9 mouse cellular contexts compared by ENCODE assay signal in the genomic region with DNA sequence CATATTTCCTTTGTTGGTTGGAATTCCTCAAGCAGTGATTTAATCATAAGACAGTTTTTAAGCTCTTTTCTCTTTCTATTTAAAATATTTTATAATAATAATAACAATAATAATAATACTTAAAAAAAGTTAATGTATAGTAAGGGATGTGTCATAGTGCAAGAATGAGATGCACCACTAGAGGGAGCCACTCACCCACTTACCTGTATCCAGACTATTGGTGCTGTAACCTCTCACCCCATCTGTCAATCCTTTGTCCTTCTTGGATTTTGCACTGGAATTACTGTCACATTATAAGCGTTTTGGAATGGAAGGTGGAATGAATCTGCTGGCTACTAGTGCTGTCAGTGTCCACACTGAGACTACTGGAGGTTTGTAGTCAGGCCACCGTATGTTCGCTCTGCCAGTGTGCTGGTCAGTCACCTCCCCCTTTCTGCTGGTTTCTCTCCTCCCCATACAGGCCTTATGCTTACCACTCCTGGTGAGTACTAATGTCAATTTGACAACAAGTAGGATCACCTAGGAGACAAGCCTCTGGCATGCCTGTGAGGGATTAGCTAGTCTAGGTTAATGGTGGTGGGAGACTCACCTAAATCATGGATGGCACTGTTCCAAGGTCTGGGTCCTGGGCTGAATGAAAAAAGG. TPM values are rescaled to one million over a fixed set of nuclear protein-coding genes. Genes with fewer than 3 reads are reported as not detected.
A peak's percentile ranks its signal among the peaks of the same experiment; 100 is the strongest.
DNase-seq lines count a peak whose midpoint lies in the region; ATAC-seq and TF ChIP-seq lines count a peak whose summit lies in the region.
"Had no signal": no experiment of that assay in that cellular context is flagged by ENCODE, and none has a peak within 500 bp of the region (broad histone marks: within the 10 kb centered on the region; RNA-seq: fewer than 3 reads in every experiment).

No protein-coding gene starts in this region.

- H3K4me3 ChIP-seq in embryonic facial prominence, embryonic 13.5 days, result no peak overlapping the region
- no peak overlapping the region for H3K4me3 ChIP-seq in intestine, postnatal 0 days (ENCODE audit: low read depth, low read length)
- H3K4me3 ChIP-seq in liver, embryonic 14.5 days (ENCODE audit: insufficient read depth in 1 of 2, low read depth in 2 of 2, low read length in 2 of 2), result no peak overlapping the region

- no peaks in the 10 kb centered on the region for H3K9me3 ChIP-seq in embryonic facial prominence, embryonic 13.5 days
- H3K9me3 ChIP-seq in intestine, postnatal 0 days (ENCODE audit: control insufficient read depth), result no peaks in the 10 kb centered on the region
- no peaks in the 10 kb centered on the region for H3K9me3 ChIP-seq in liver, embryonic 14.5 days (ENCODE audit: control insufficient read depth, low read length)

- peak; percentile 85 for TF ChIP-seq CTCF in intestine, postnatal 0 days (IDR thresholded peaks at IDR 0.05; ENCODE audit: low read depth)
- peak; percentile 72 for TF ChIP-seq CTCF in liver, embryonic 14.5 days (IDR thresholded peaks at IDR 0.05; ENCODE audit: low read depth)

- no peaks in the 10 kb centered on the region for H3K36me3 ChIP-seq in embryonic facial prominence, embryonic 13.5 days
- no peaks in the 10 kb centered on the region for H3K36me3 ChIP-seq in intestine, postnatal 0 days (ENCODE audit: control insufficient read depth, insufficient read depth)
- H3K36me3 ChIP-seq in liver, embryonic 14.5 days (replicated peaks; ENCODE audit: control insufficient read depth, insufficient read depth, low read depth), result no peaks in the 10 kb centered on the region

- H3K4me1 ChIP-seq in embryonic facial prominence, embryonic 13.5 days, result no peaks in the 10 kb centered on the region
- no peaks in the 10 kb centered on the region for H3K4me1 ChIP-seq in intestine, postnatal 0 days (replicated peaks; ENCODE audit: control insufficient read depth, insufficient read depth, low read length)
- no peaks in the 10 kb centered on the region for H3K4me1 ChIP-seq in liver, embryonic 14.5 days (replicated peaks; ENCODE audit: control insufficient read depth in 2 of 2, insufficient read depth in 2 of 2, low read length in 1 of 2)

- 0 out of 2 replicates have a peak, but pooled peaks have one; percentile 15 for ATAC-seq in embryonic facial prominence, embryonic 13.5 days (ENCODE audit: insufficient number of reproducible peaks, insufficient read depth, low FRiP score, low TSS enrichment, low read depth)
- peak; percentile 45; the same call in 1 of the 2 replicates for ATAC-seq in intestine, postnatal 0 days
- no peak for ATAC-seq in liver, embryonic 14.5 days (ENCODE audit: insufficient read depth)
- 0 out of 2 replicates have a peak, but pooled peaks have one; percentile 30 for ATAC-seq in neutrophil, adult 5-6 weeks (ENCODE audit: extremely low read depth, insufficient number of reproducible peaks, low FRiP score, poor library complexity, severe bottlenecking)

- no peak for TF ChIP-seq EP300 in liver, embryonic 14.5 days (IDR thresholded peaks at IDR 0.05; ENCODE audit: low read depth)

- peak; percentile 7 for DNase-seq in right cerebral cortex, adult 18-20 months
- no peak for DNase-seq in right cerebral cortex, postnatal 36 days (ENCODE audit: low spot score in 2 of 2)
- peak; percentile 31 for DNase-seq in T-cell, adult 2 months (ENCODE audit: low spot score)
- peak in 2 of 3 experiments; percentile 9 for DNase-seq in liver, embryonic 14.5 days (ENCODE audit: low read depth in 3 of 3, low spot score in 3 of 3)
- DNase-seq in gastrocnemius, adult 8-10 months (ENCODE audit: low spot score in 2 of 2), result no peak

- no peak overlapping the region for H3K27ac ChIP-seq in embryonic facial prominence, embryonic 13.5 days
- no peak overlapping the region for H3K27ac ChIP-seq in intestine, postnatal 0 days (ENCODE audit: low read depth, low read length)
- no peak overlapping the region for H3K27ac ChIP-seq in liver, embryonic 14.5 days

- WGBS in embryonic facial prominence, embryonic 13.5 days, result 64% methylated on average over 3 of the region's 3 CpGs
- 63% methylated on average over 3 of the region's 3 CpGs for WGBS in intestine, postnatal 0 days
- WGBS in liver, embryonic 14.5 days (ENCODE audit: insufficient replicate concordance), result 53% methylated on average over 3 of the region's 3 CpGs

- no peaks in the 10 kb centered on the region for H3K27me3 ChIP-seq in embryonic facial prominence, embryonic 13.5 days
- H3K27me3 ChIP-seq in intestine, postnatal 0 days (replicated peaks; ENCODE audit: control insufficient read depth, insufficient read depth, low read length), result no peaks in the 10 kb centered on the region
- H3K27me3 ChIP-seq in liver, embryonic 14.5 days (ENCODE audit: control insufficient read depth, insufficient read depth, low read length), result no peaks in the 10 kb centered on the region

- no peak overlapping the region for H3K9ac ChIP-seq in embryonic facial prominence, embryonic 13.5 days
- H3K9ac ChIP-seq in intestine, postnatal 0 days (ENCODE audit: low read depth, low read length), result no peak overlapping the region
- no peak overlapping the region for H3K9ac ChIP-seq in liver, embryonic 14.5 days (replicated peaks)

- H3K4me2 ChIP-seq in embryonic facial prominence, embryonic 13.5 days, result no peak overlapping the region
- H3K4me2 ChIP-seq in intestine, postnatal 0 days (replicated peaks; ENCODE audit: low read depth), result no peak overlapping the region
- no peak overlapping the region for H3K4me2 ChIP-seq in liver, embryonic 14.5 days (ENCODE audit: low read depth)

RNA-seq across cellular contexts. Expression of gene Olfr764-ps1, which starts 13.6 kb away (rescaled TPM):
- polyA plus RNA-seq in embryonic facial prominence, embryonic 13.5 days (2015; fragmentation: Nextera tagmentation; extraction: Ambion mirVana), result not detected in 2 replicates
- not detected in 2 replicates for polyA plus RNA-seq in intestine, postnatal 0 days (2015; fragmentation: Nextera tagmentation; extraction: Ambion mirVana)
- polyA plus RNA-seq in liver, embryonic 14.5 days (2012; rRNA removed), result not detected in 2 replicates
- polyA plus RNA-seq in liver, embryonic 14.5 days (2014; fragmentation: Nextera tagmentation; extraction: Ambion mirVana), result not detected in 2 replicates
- not detected in 2 replicates for total RNA-seq in neutrophil, adult 5-6 weeks (2017)
- not detected for total RNA-seq in gastrocnemius, adult 8-10 months (2022)
- total RNA-seq: gastrocnemius, postnatal 4 days had no signal

RNA-seq across cellular contexts. Expression of gene Olfr763, which starts 15.5 kb away (rescaled TPM):
- not detected in 2 replicates for polyA plus RNA-seq in embryonic facial prominence, embryonic 13.5 days (2015; fragmentation: Nextera tagmentation; extraction: Ambion mirVana)
- polyA plus RNA-seq in intestine, postnatal 0 days (2015; fragmentation: Nextera tagmentation; extraction: Ambion mirVana), result not detected in 2 replicates
- not detected in 2 replicates for polyA plus RNA-seq in liver, embryonic 14.5 days (2012; rRNA removed)
- not detected in 2 replicates for polyA plus RNA-seq in liver, embryonic 14.5 days (2014; fragmentation: Nextera tagmentation; extraction: Ambion mirVana)
- total RNA-seq in neutrophil, adult 5-6 weeks (2017), result not detected in 2 replicates
- not detected for total RNA-seq in gastrocnemius, adult 8-10 months (2022)
- total RNA-seq: gastrocnemius, postnatal 4 days had no signal

RNA-seq across cellular contexts. Expression of gene Olfr765, which starts 23.7 kb away (rescaled TPM):
- polyA plus RNA-seq in embryonic facial prominence, embryonic 13.5 days (2015; fragmentation: Nextera tagmentation; extraction: Ambion mirVana), result not detected in 2 replicates
- polyA plus RNA-seq in intestine, postnatal 0 days (2015; fragmentation: Nextera tagmentation; extraction: Ambion mirVana), result not detected in 2 replicates
- not detected in 2 replicates for polyA plus RNA-seq in liver, embryonic 14.5 days (2012; rRNA removed)
- not detected in 2 replicates for polyA plus RNA-seq in liver, embryonic 14.5 days (2014; fragmentation: Nextera tagmentation; extraction: Ambion mirVana)
- not detected in 2 replicates for total RNA-seq in neutrophil, adult 5-6 weeks (2017)
- not detected for total RNA-seq in gastrocnemius, adult 8-10 months (2022)
- total RNA-seq: gastrocnemius, postnatal 4 days had no signal

RNA-seq across cellular contexts. Expression of gene Olfr9, which starts 36.9 kb away (rescaled TPM):
- not detected in 2 replicates for polyA plus RNA-seq in embryonic facial prominence, embryonic 13.5 days (2015; fragmentation: Nextera tagmentation; extraction: Ambion mirVana)
- polyA plus RNA-seq in intestine, postnatal 0 days (2015; fragmentation: Nextera tagmentation; extraction: Ambion mirVana), result not detected in 2 replicates
- not detected in 2 replicates for polyA plus RNA-seq in liver, embryonic 14.5 days (2012; rRNA removed)
- polyA plus RNA-seq in liver, embryonic 14.5 days (2014; fragmentation: Nextera tagmentation; extraction: Ambion mirVana), result not detected in 2 replicates
- total RNA-seq in neutrophil, adult 5-6 weeks (2017), result 0.12 TPM in 1 of 2 replicates, not detected in the other
- not detected for total RNA-seq in gastrocnemius, adult 8-10 months (2022)
- total RNA-seq: gastrocnemius, postnatal 4 days had no signal

RNA-seq across cellular contexts. Expression of gene Olfr766-ps1, which starts 42.6 kb away (rescaled TPM):
- polyA plus RNA-seq in embryonic facial prominence, embryonic 13.5 days (2015; fragmentation: Nextera tagmentation; extraction: Ambion mirVana), result not detected in 2 replicates
- polyA plus RNA-seq in intestine, postnatal 0 days (2015; fragmentation: Nextera tagmentation; extraction: Ambion mirVana), result not detected in 2 replicates
- not detected in 2 replicates for polyA plus RNA-seq in liver, embryonic 14.5 days (2012; rRNA removed)
- polyA plus RNA-seq in liver, embryonic 14.5 days (2014; fragmentation: Nextera tagmentation; extraction: Ambion mirVana), result not detected in 2 replicates
- total RNA-seq in neutrophil, adult 5-6 weeks (2017), result not detected in 2 replicates
- not detected for total RNA-seq in gastrocnemius, adult 8-10 months (2022)
- total RNA-seq: gastrocnemius, postnatal 4 days had no signal

Comparison
In these comparisons a context has a peak if more than half of its experiments do, and no peak if none do; other contexts are left out.
1. DNase-seq: peak in right cerebral cortex, adult 18-20 months (single experiment), T-cell, adult 2 months (single experiment) and liver, embryonic 14.5 days (2 of 3); none in right cerebral cortex, postnatal 36 days (0 of 2) and gastrocnemius, adult 8-10 months (0 of 2).